Mouse (Mus musculus): Measurements from ENCODE around the gene Sdk1. TPM values are rescaled to one million over a fixed set of nuclear protein-coding genes. Genes with fewer than 3 reads are reported as not detected.

Sdk1 gene
- polyA plus RNA-seq, 1 experiment from 2014 or later = 1.9 TPM

DNA sequence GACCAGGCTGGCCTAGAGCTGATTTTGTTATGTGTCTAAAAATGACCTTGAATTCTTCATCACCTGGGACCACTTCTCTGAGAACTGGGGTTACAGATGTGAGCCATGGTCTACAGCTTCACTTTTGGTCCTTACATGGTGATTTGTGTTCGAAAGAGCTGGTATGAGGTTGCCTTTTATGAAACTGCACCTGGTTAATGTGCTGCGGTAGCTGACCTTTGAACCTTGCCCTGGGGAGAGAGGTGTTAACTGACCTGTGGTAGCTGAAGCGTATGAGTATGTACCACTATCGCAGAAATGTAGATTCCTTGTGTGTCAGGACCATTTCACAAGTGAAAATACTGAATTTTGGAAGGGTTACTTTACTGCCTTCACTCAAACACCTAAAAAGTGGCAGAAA lies 149.3 kb downstream of the Sdk1 start:
- no peaks in the 10 kb centered on the region for H3K27me3 ChIP-seq (ENCODE audit: control insufficient read depth, insufficient read depth, low read length)
- 93% methylated on average over 4 of the region's 4 CpGs for WGBS
- ATAC-seq (ENCODE audit: low FRiP score, low TSS enrichment) (no peak), DNase-seq (no peak)
- no peak overlapping the region for H3K4me2 ChIP-seq (ENCODE audit: low read length)
- no peaks in the 10 kb centered on the region for H3K36me3 ChIP-seq (ENCODE audit: control insufficient read depth, insufficient read depth, low read length)
- no peak overlapping the region for H3K27ac ChIP-seq (replicated peaks; ENCODE audit: low read depth, low read length)
- no peaks in the 10 kb centered on the region for H3K9me3 ChIP-seq (ENCODE audit: control insufficient read depth, low read length)
- no peaks in the 10 kb centered on the region for H3K4me1 ChIP-seq (ENCODE audit: control insufficient read depth, insufficient read depth, low read length)
- H3K4me3 ChIP-seq (replicated peaks; ENCODE audit: low read depth, low read length) = no peak overlapping the region
- no peak overlapping the region for H3K9ac ChIP-seq (replicated peaks; ENCODE audit: low read length)

DNA sequence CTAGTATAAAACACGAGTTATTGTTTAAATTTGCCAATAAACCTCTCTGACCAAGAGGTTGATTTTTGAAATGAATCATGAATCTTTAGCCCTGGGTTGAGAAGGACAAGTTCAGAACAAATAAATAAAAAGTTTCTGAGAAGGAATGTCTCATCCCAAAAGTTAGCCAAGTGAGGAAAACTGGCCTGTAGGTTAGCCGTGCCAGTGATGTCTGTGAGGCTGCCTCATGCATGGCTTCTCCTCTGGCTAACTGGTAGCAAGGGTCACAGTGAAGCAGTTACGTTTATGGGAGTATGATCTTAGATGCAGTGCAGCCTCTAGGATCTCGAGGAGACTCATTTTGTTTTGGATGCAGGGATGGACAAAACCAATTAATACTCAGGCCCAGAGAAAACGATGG lies 149.9 kb downstream of the Sdk1 start:
- WGBS = 79% methylated on average over 5 of the region's 5 CpGs
- H3K36me3 ChIP-seq (ENCODE audit: control insufficient read depth, insufficient read depth, low read length) = no peaks in the 10 kb centered on the region
- no peak for ATAC-seq (ENCODE audit: low FRiP score, low TSS enrichment)
- H3K9me3 ChIP-seq (ENCODE audit: control insufficient read depth, low read length) = no peaks in the 10 kb centered on the region
- no peak overlapping the region for H3K4me2 ChIP-seq (ENCODE audit: low read length)
- no peak overlapping the region for H3K4me3 ChIP-seq (replicated peaks; ENCODE audit: low read depth, low read length)
- no peaks in the 10 kb centered on the region for H3K27me3 ChIP-seq (ENCODE audit: control insufficient read depth, insufficient read depth, low read length)
- no peak for DNase-seq
- H3K9ac ChIP-seq (replicated peaks; ENCODE audit: low read length) = no peak overlapping the region
- no peaks in the 10 kb centered on the region for H3K4me1 ChIP-seq (ENCODE audit: control insufficient read depth, insufficient read depth, low read length)
- no peak overlapping the region for H3K27ac ChIP-seq (replicated peaks; ENCODE audit: low read depth, low read length)

DNA sequence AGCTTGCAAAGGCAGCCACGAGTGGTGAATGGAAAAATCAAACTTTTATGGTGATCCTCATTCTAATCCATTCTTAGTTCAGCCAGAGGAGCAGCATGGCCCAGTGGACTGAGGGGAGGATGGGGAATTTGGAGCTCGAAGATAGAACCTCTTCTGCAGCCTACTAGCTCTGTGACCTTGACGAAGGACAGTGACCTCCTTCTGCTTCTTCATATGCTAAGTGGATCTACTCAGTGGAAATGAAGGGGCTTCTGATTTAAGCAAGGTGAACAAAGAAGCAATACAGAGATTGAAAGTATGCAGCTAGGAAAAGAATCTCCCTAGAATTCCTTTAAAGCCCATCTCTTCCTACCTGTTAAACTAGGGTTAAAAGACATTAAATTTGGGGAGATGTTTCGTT lies 152.6 kb downstream of the Sdk1 start:
- Histone ChIP-seq H3K9me3 (ENCODE audit: control insufficient read depth, low read length) (no peaks in the 10 kb centered on the region), H3K27me3 (ENCODE audit: control insufficient read depth, insufficient read depth, low read length) (no peaks in the 10 kb centered on the region), H3K9ac (replicated peaks; ENCODE audit: low read length) (no peak overlapping the region), H3K4me1 (ENCODE audit: control insufficient read depth, insufficient read depth, low read length) (no peaks in the 10 kb centered on the region), H3K4me2 (ENCODE audit: low read length) (no peak overlapping the region), H3K36me3 (ENCODE audit: control insufficient read depth, insufficient read depth, low read length) (no peaks in the 10 kb centered on the region), H3K27ac (replicated peaks; ENCODE audit: low read depth, low read length) (no peak overlapping the region), H3K4me3 (replicated peaks; ENCODE audit: low read depth, low read length) (no peak overlapping the region)
- ATAC-seq (ENCODE audit: low FRiP score, low TSS enrichment) (no peak), DNase-seq (no peak)
- WGBS = 77% methylated on average over 4 of the region's 4 CpGs

DNA sequence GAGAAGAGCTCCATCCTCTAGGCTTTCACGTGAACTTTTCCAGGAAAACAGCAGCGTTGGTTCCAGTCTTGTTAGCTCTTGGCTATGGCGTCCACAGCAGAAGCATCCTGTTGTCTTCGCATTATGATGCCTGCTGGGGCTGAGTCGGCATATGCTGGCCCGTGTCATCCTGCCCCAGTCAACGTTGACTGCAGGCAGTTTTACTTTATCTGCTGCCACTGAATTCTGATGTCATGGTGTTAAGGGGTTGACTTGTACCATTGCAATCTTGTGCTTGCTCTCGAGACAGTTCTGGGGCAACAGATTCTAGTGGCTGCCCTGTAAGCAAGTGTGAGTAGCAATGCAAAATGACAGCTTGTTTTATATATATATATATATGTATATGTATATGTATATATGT lies 153.3 kb downstream of the Sdk1 start:
- no peak overlapping the region for H3K27ac ChIP-seq (replicated peaks; ENCODE audit: low read depth, low read length)
- H3K9me3 ChIP-seq (ENCODE audit: control insufficient read depth, low read length) = no peaks in the 10 kb centered on the region
- no peak overlapping the region for H3K9ac ChIP-seq (replicated peaks; ENCODE audit: low read length)
- no peaks in the 10 kb centered on the region for H3K4me1 ChIP-seq (ENCODE audit: control insufficient read depth, insufficient read depth, low read length)
- no peak for ATAC-seq (ENCODE audit: low FRiP score, low TSS enrichment)
- H3K4me2 ChIP-seq (ENCODE audit: low read length) = no peak overlapping the region
- no peak overlapping the region for H3K4me3 ChIP-seq (replicated peaks; ENCODE audit: low read depth, low read length)
- H3K27me3 ChIP-seq (ENCODE audit: control insufficient read depth, insufficient read depth, low read length) = no peaks in the 10 kb centered on the region
- H3K36me3 ChIP-seq (ENCODE audit: control insufficient read depth, insufficient read depth, low read length) = no peaks in the 10 kb centered on the region
- no peak for DNase-seq
- 93% methylated on average over 8 of the region's 8 CpGs for WGBS

DNA sequence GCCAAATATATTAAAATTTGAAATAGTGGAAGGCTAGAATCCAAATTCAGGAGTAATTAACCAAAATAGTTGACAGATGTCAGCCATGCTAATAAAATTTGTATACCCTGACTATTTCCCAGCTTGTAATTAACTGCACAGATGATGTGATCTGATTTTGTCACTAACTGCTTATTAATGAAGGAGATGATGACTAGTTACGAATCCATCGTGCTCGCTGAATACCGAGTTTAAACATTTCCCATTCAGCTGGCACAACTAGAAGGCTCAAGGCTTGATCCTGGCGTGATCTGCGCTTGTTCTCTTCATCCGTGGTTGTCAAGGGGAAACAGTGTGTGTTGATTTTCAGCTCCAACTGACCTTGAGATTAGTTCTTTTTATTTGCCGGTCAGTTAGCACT lies 162.5 kb downstream of the Sdk1 start:
- H3K4me3 ChIP-seq (replicated peaks; ENCODE audit: low read depth, low read length) = no peak overlapping the region
- H3K9ac ChIP-seq (replicated peaks; ENCODE audit: low read length) = no peak overlapping the region
- H3K9me3 ChIP-seq (ENCODE audit: control insufficient read depth, low read length) = no peaks in the 10 kb centered on the region
- H3K4me2 ChIP-seq (ENCODE audit: low read length) = no peak overlapping the region
- no peaks in the 10 kb centered on the region for H3K27me3 ChIP-seq (ENCODE audit: control insufficient read depth, insufficient read depth, low read length)
- no peaks in the 10 kb centered on the region for H3K4me1 ChIP-seq (ENCODE audit: control insufficient read depth, insufficient read depth, low read length)
- no peak for ATAC-seq (ENCODE audit: low FRiP score, low TSS enrichment)
- no peaks in the 10 kb centered on the region for H3K36me3 ChIP-seq (ENCODE audit: control insufficient read depth, insufficient read depth, low read length)
- WGBS = 54% methylated on average over 8 of the region's 8 CpGs
- no peak for DNase-seq
- H3K27ac ChIP-seq (replicated peaks; ENCODE audit: low read depth, low read length) = no peak overlapping the region

DNA sequence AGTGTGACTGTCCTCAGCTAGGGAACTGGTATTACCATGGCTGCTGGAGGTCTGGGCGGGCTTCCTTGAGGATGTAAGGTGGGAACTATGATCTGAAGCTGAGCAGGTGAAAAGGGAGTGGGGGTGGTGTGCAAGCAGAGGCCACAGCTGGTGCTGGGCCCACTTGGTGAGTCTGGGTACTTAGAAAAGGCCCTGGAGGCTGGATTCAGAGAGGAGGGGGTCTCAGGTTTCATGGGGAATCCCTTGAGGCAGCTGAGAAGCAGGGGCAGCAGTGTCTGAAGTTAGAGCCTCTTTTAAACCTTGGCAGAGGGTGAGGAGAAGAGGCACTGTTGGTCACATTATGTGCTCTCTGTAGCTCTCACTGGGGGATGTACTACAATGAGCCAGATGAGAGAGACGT lies 163.4 kb downstream of the Sdk1 start:
- no peak overlapping the region for H3K4me2 ChIP-seq (ENCODE audit: low read length)
- ATAC-seq (ENCODE audit: low FRiP score, low TSS enrichment) (no peak), DNase-seq (no peak)
- no peak overlapping the region for H3K27ac ChIP-seq (replicated peaks; ENCODE audit: low read depth, low read length)
- 34% methylated on average over 2 of the region's 2 CpGs for WGBS
- H3K4me3 ChIP-seq (replicated peaks; ENCODE audit: low read depth, low read length) = no peak overlapping the region
- no peaks in the 10 kb centered on the region for H3K36me3 ChIP-seq (ENCODE audit: control insufficient read depth, insufficient read depth, low read length)
- no peaks in the 10 kb centered on the region for H3K27me3 ChIP-seq (ENCODE audit: control insufficient read depth, insufficient read depth, low read length)
- no peaks in the 10 kb centered on the region for H3K9me3 ChIP-seq (ENCODE audit: control insufficient read depth, low read length)
- H3K4me1 ChIP-seq (ENCODE audit: control insufficient read depth, insufficient read depth, low read length) = no peaks in the 10 kb centered on the region
- H3K9ac ChIP-seq (replicated peaks; ENCODE audit: low read length) = no peak overlapping the region

DNA sequence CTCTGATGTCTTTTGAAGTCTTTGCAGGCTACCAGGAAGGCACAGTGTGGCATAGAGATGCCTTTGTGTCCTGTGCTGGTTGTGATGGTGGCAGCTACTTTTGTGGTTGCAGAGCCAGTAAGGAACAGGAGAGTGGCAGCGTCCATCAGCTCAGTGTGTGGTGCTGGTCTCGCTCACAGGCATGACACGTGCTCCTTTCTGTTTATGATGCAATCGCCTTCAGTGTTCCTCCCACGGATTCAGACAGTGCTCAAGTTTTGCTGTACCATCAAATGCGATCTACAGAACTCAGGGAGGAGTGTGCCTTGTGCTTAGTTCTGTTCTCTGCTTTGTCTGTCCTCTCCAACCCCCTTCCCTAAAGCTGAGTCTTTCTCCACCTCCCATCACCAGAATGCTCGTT lies 165.6 kb downstream of the Sdk1 start:
- Histone ChIP-seq H3K9me3 (ENCODE audit: control insufficient read depth, low read length) (no peaks in the 10 kb centered on the region), H3K4me1 (ENCODE audit: control insufficient read depth, insufficient read depth, low read length) (no peaks in the 10 kb centered on the region), H3K4me3 (replicated peaks; ENCODE audit: low read depth, low read length) (no peak overlapping the region), H3K9ac (replicated peaks; ENCODE audit: low read length) (no peak overlapping the region), H3K36me3 (ENCODE audit: control insufficient read depth, insufficient read depth, low read length) (no peaks in the 10 kb centered on the region), H3K4me2 (ENCODE audit: low read length) (no peak overlapping the region), H3K27me3 (ENCODE audit: control insufficient read depth, insufficient read depth, low read length) (no peaks in the 10 kb centered on the region), H3K27ac (replicated peaks; ENCODE audit: low read depth, low read length) (no peak overlapping the region)
- WGBS = 70% methylated on average over 7 of the region's 7 CpGs
- ATAC-seq (ENCODE audit: low FRiP score, low TSS enrichment) = no peak
- DNase-seq = no peak

DNA sequence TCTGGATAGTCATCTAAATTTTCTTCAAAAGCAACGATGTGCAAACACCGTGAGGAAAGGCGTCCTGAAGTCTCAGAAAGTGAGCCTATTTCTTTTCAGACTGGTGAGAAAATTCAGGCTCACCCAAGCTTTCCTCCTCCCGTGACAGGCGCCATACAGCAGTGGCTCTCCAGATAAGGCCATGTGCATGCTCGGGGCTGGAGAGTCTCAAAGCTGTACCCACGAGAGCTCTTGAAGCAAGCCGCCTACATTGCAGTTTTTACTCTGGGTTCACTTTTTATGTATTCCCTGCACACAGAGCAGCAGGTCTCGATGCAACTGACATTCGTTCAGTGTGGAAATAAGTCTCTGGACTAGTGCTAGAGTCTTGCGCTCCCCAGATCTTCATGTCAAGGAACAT lies 171.7 kb downstream of the Sdk1 start:
- Histone ChIP-seq H3K27ac (replicated peaks; ENCODE audit: low read depth, low read length) (no peak overlapping the region), H3K27me3 (ENCODE audit: control insufficient read depth, insufficient read depth, low read length) (no peaks in the 10 kb centered on the region), H3K9me3 (ENCODE audit: control insufficient read depth, low read length) (no peaks in the 10 kb centered on the region), H3K9ac (replicated peaks; ENCODE audit: low read length) (no peak overlapping the region), H3K4me2 (ENCODE audit: low read length) (no peak overlapping the region), H3K36me3 (ENCODE audit: control insufficient read depth, insufficient read depth, low read length) (no peaks in the 10 kb centered on the region), H3K4me1 (ENCODE audit: control insufficient read depth, insufficient read depth, low read length) (peaks cover 6% of the 10 kb centered on the region; the same call in 1 of the 2 replicates), H3K4me3 (replicated peaks; ENCODE audit: low read depth, low read length) (no peak overlapping the region)
- DNase-seq (peak; percentile 29), ATAC-seq (ENCODE audit: low FRiP score, low TSS enrichment) (no peak)
- 65% methylated on average over 11 of the region's 11 CpGs for whole genome bisulfite sequencing

DNA sequence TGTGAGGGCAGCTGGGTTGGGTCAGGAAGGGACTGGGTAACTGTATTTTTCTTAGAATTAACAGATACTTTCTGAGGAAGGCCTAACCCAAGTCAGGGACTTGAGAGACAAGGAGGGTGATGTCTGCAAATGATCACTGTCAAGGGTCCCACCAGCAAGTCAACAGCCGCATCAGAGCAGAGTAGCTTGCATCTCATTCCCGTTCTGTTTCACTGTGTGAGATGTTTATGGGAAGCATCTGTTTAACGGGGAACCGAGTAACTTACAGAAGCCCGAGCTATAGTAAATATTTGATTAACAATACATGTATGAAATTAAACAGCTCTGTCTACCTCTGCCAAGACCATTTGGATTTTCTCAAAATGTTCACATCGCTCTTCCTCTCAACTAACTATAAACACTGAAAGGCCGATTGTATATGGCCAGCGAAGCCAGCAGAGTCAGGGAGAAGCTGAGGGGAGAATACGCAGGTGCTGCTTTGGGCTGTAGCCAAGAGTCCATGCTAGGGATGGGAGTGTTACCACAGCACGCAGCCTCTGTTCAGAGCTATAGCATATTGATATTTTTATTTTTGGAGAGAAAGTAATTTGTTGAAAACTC lies 174.5 kb downstream of the Sdk1 start:
- Histone ChIP-seq H3K9me3 (ENCODE audit: control insufficient read depth, low read length) (no peaks in the 10 kb centered on the region), H3K4me3 (replicated peaks; ENCODE audit: low read depth, low read length) (no peak overlapping the region), H3K4me1 (ENCODE audit: control insufficient read depth, insufficient read depth, low read length) (peaks cover 6% of the 10 kb centered on the region; the same call in 1 of the 2 replicates), H3K4me2 (ENCODE audit: low read length) (no peak overlapping the region), H3K27me3 (ENCODE audit: control insufficient read depth, insufficient read depth, low read length) (no peaks in the 10 kb centered on the region), H3K9ac (replicated peaks; ENCODE audit: low read length) (no peak overlapping the region), H3K27ac (replicated peaks; ENCODE audit: low read depth, low read length) (no peak overlapping the region), H3K36me3 (ENCODE audit: control insufficient read depth, insufficient read depth, low read length) (no peaks in the 10 kb centered on the region)
- no peak for DNase-seq
- 85% methylated on average over 10 of the region's 10 CpGs for WGBS
- no peak for ATAC-seq (ENCODE audit: low FRiP score, low TSS enrichment)
